Mouse (Mus musculus): ENCODE measurements around the gene Rmdn3. TPM values are rescaled to one million over a fixed set of nuclear protein-coding genes. Genes with fewer than 3 reads are reported as not detected.
A peak's percentile ranks its signal among the peaks of the same experiment; 100 is the strongest.

The Rmdn3 gene
- polyA plus RNA-seq, 1 experiment, result 15.8 TPM

GRCm38 (mm10) chr2:119189029-119189710 lies 32.3 kb upstream of the Rmdn3 start:
- H3K4me3 ChIP-seq (ENCODE audit: insufficient read depth, low read length), result peak overlapping the region; percentile 19; the same call in 1 of the 2 replicates
- peak; percentile 74 for TF ChIP-seq CTCF (IDR thresholded peaks at IDR 0.05; ENCODE audit: low read depth, low read length)
- TF ChIP-seq POLR2A (IDR thresholded peaks at IDR 0.05; ENCODE audit: borderline replicate concordance, low read depth, low read length), result no peak
- H3K4me1 ChIP-seq (ENCODE audit: control insufficient read depth, insufficient read depth, low read length), result peaks cover 3% of the 10 kb centered on the region; the same call in 1 of the 2 replicates
- H3K27ac ChIP-seq (ENCODE audit: insufficient read depth, low read depth, low read length), result no peak overlapping the region

GRCm38 (mm10) chr2:119182914-119183313 lies 26.1 kb upstream of the Rmdn3 start:
- TF ChIP-seq POLR2A (IDR thresholded peaks at IDR 0.05; ENCODE audit: borderline replicate concordance, low read depth, low read length) (no peak), CTCF (IDR thresholded peaks at IDR 0.05; ENCODE audit: low read depth, low read length) (no peak)
- no peak overlapping the region for H3K4me3 ChIP-seq (ENCODE audit: insufficient read depth, low read length)
- H3K4me1 ChIP-seq (ENCODE audit: control insufficient read depth, insufficient read depth, low read length), result no peaks in the 10 kb centered on the region

GRCm38 (mm10) chr2:119177384-119177939 lies 20.6 kb upstream of the Rmdn3 start:
- H3K27ac ChIP-seq (ENCODE audit: insufficient read depth, low read depth, low read length), result no peak overlapping the region
- H3K4me3 ChIP-seq (ENCODE audit: insufficient read depth, low read length), result no peak overlapping the region

More at GRCm38 (mm10) chr2:119182914-119183313, 26.1 kb upstream of the Rmdn3 start:
- no peak overlapping the region for H3K27ac ChIP-seq (ENCODE audit: insufficient read depth, low read depth, low read length)

GRCm38 (mm10) chr2:119176761-119177160 lies 19.9 kb upstream of the Rmdn3 start:
- Histone ChIP-seq H3K4me1 (ENCODE audit: control insufficient read depth, insufficient read depth, low read length) (peaks cover 13% of the 10 kb centered on the region), H3K27ac (ENCODE audit: insufficient read depth, low read depth, low read length) (no peak overlapping the region), H3K4me3 (ENCODE audit: insufficient read depth, low read length) (no peak overlapping the region)
- no peak for TF ChIP-seq POLR2A (IDR thresholded peaks at IDR 0.05; ENCODE audit: borderline replicate concordance, low read depth, low read length)
- TF ChIP-seq CTCF (IDR thresholded peaks at IDR 0.05; ENCODE audit: low read depth, low read length), result no peak

More at GRCm38 (mm10) chr2:119177384-119177939, 20.6 kb upstream of the Rmdn3 start:
- no peak for TF ChIP-seq CTCF (IDR thresholded peaks at IDR 0.05; ENCODE audit: low read depth, low read length)
- TF ChIP-seq POLR2A (IDR thresholded peaks at IDR 0.05; ENCODE audit: borderline replicate concordance, low read depth, low read length), result no peak
- peaks cover 9% of the 10 kb centered on the region for H3K4me1 ChIP-seq (ENCODE audit: control insufficient read depth, insufficient read depth, low read length)

GRCm38 (mm10) chr2:119175614-119176013 lies 18.8 kb upstream of the Rmdn3 start:
- no peak overlapping the region for H3K4me3 ChIP-seq (ENCODE audit: insufficient read depth, low read length)
- H3K27ac ChIP-seq (ENCODE audit: insufficient read depth, low read depth, low read length), result no peak overlapping the region
- H3K4me1 ChIP-seq (ENCODE audit: control insufficient read depth, insufficient read depth, low read length), result peaks cover 13% of the 10 kb centered on the region
- TF ChIP-seq POLR2A (IDR thresholded peaks at IDR 0.05; ENCODE audit: borderline replicate concordance, low read depth, low read length), result no peak
- no peak for TF ChIP-seq CTCF (IDR thresholded peaks at IDR 0.05; ENCODE audit: low read depth, low read length)

GRCm38 (mm10) chr2:119174866-119175265 lies 18.0 kb upstream of the Rmdn3 start:
- TF ChIP-seq POLR2A (IDR thresholded peaks at IDR 0.05; ENCODE audit: borderline replicate concordance, low read depth, low read length) (no peak), CTCF (IDR thresholded peaks at IDR 0.05; ENCODE audit: low read depth, low read length) (no peak)
- no peak overlapping the region for H3K4me3 ChIP-seq (ENCODE audit: insufficient read depth, low read length)
- no peak overlapping the region for H3K27ac ChIP-seq (ENCODE audit: insufficient read depth, low read depth, low read length)
- peaks cover 17% of the 10 kb centered on the region for H3K4me1 ChIP-seq (ENCODE audit: control insufficient read depth, insufficient read depth, low read length)

- Histone ChIP-seq H3K4me3 (ENCODE audit: insufficient read depth, low read length) (no peak within 1 kb of the TSS), H3K27ac (ENCODE audit: insufficient read depth, low read depth, low read length) (no peak within 1 kb of the TSS), H3K4me1 (ENCODE audit: control insufficient read depth, insufficient read depth, low read length) (peaks cover 21% of the 10 kb centered on the region)
- TF ChIP-seq CTCF (IDR thresholded peaks at IDR 0.05; ENCODE audit: low read depth, low read length) (no peak), POLR2A (IDR thresholded peaks at IDR 0.05; ENCODE audit: borderline replicate concordance, low read depth, low read length) (no peak)
Measured at GRCm38 (mm10) chr2:119173991-119174651, 17.3 kb upstream of the Rmdn3 start, which contains the start of gene Gm14137. TSS of gene Gm14137 (plus strand) at chr2:119174509.

- peaks cover 21% of the 10 kb centered on the region for H3K4me1 ChIP-seq (ENCODE audit: control insufficient read depth, insufficient read depth, low read length)
Measured at GRCm38 (mm10) chr2:119172862-119173576, 16.2 kb upstream of the Rmdn3 start.

GRCm38 (mm10) chr2:119172446-119172845 lies 15.6 kb upstream of the Rmdn3 start:
- TF ChIP-seq POLR2A (IDR thresholded peaks at IDR 0.05; ENCODE audit: borderline replicate concordance, low read depth, low read length), result no peak
- no peak for TF ChIP-seq CTCF (IDR thresholded peaks at IDR 0.05; ENCODE audit: low read depth, low read length)
- Histone ChIP-seq H3K4me3 (ENCODE audit: insufficient read depth, low read length) (no peak overlapping the region), H3K4me1 (ENCODE audit: control insufficient read depth, insufficient read depth, low read length) (peaks cover 21% of the 10 kb centered on the region), H3K27ac (ENCODE audit: insufficient read depth, low read depth, low read length) (no peak overlapping the region)

More at GRCm38 (mm10) chr2:119172862-119173576, 16.2 kb upstream of the Rmdn3 start:
- no peak for TF ChIP-seq POLR2A (IDR thresholded peaks at IDR 0.05; ENCODE audit: borderline replicate concordance, low read depth, low read length)
- TF ChIP-seq CTCF (IDR thresholded peaks at IDR 0.05; ENCODE audit: low read depth, low read length), result no peak
- H3K4me3 ChIP-seq (ENCODE audit: insufficient read depth, low read length), result no peak overlapping the region
- H3K27ac ChIP-seq (ENCODE audit: insufficient read depth, low read depth, low read length), result no peak overlapping the region
